Mouse (Mus musculus) lung, postnatal 0 days (tissue): ENCODE measurements around the gene Skiv2l. TPM values are rescaled to one million over a fixed set of nuclear protein-coding genes. Genes with fewer than 3 reads are reported as not detected.

Experiments
- ATAC-seq: fragments of 200-750 bp; cut with Nextera tagmentation; 2 replicates; pipeline ENCODE4 v1.8.0; 2017; ENCODE audit warnings: moderate library complexity
- DNase-seq: peaks from one replicate; pipeline ENCODE4 v3.0.0-alpha.2; 2016; ENCODE audit warnings: low spot score
- H3K27ac ChIP-seq: fragments of 300-500 bp; sonication (generic); 2 replicates; pipeline ENCODE4 v1.5.1; 2014; ENCODE audit warnings: antibody characterized with exemption, mild to moderate bottlenecking, low read length, mixed read lengths
- H3K27me3 ChIP-seq: fragments of 300-500 bp; sonication (generic); replicated peaks from 2 replicates; pipeline ENCODE4 v1.6.1; 2014; ENCODE audit warnings: low read length, mixed read lengths; ENCODE audit not compliant: insufficient read depth
- H3K36me3 ChIP-seq: fragments of 300-500 bp; sonication (generic); 2 replicates; pipeline ENCODE4 v1.6.1; 2014; ENCODE audit warnings: low read length, mixed read lengths; ENCODE audit not compliant: insufficient read depth
- H3K4me1 ChIP-seq: fragments of 300-500 bp; sonication (generic); 2 replicates; pipeline ENCODE4 v1.6.1; 2014; ENCODE audit warnings: antibody characterized with exemption, low read depth, low read length, mixed read lengths; ENCODE audit not compliant: insufficient read depth
- H3K4me2 ChIP-seq: fragments of 300-500 bp; sonication (generic); replicated peaks from 2 replicates; pipeline ENCODE4 v1.6.1; 2014; ENCODE audit warnings: low read depth, mild to moderate bottlenecking, low read length, moderate library complexity, mixed read lengths
- H3K4me3 ChIP-seq: fragments of 300-500 bp; sonication (generic); 2 replicates; pipeline ENCODE4 v1.5.1; 2014; ENCODE audit warnings: low read depth, low read length
- H3K9ac ChIP-seq: fragments of 300-500 bp; sonication (generic); replicated peaks from 2 replicates; pipeline ENCODE4 v1.6.1; 2014; ENCODE audit warnings: low read depth, mild to moderate bottlenecking
- H3K9me3 ChIP-seq: fragments of 300-500 bp; sonication (generic); 2 replicates; pipeline ENCODE4 v1.6.1; 2016; ENCODE audit warnings: low read length, mixed read lengths
- CTCF ChIP-seq: IDR thresholded peaks from 2 replicates; pipeline ENCODE4 v1.5.1; 2016; ENCODE audit warnings: antibody characterized with exemption, mild to moderate bottlenecking
- EP300 ChIP-seq: IDR thresholded peaks from 2 replicates; pipeline ENCODE4 v1.6.1; 2016; ENCODE audit warnings: antibody characterized with exemption, mild to moderate bottlenecking, control low read depth
- WGBS: fragments of 180-500 bp; shearing (Covaris S2); extraction: QIAGEN DNeasy Blood & Tissue Kit; methylation state at CpG from one replicate; pipeline ENCODE4 v1.1.7; 2014; 5-methylcytosine and 5-hydroxymethylcytosine counted together
- polyA plus RNA-seq: library from polyadenylated mRNA; unstranded; fragments of >200 nt; fragmentation: Nextera tagmentation; extraction: Ambion mirVana; gene quantifications from 2 replicates; pipeline ENCODE4 v1.2.1, GENCODE M21; 2015

Gene Skiv2l
- polyA plus RNA-seq, 1 experiment from 2014 or later, result 30.6 TPM

GRCm38 (mm10) chr17:34847192-34847591 is 2.8 kb downstream of the Skiv2l start:
- ATAC-seq (no peak), DNase-seq (no peak)
- Histone ChIP-seq H3K27me3 (no peaks in the 10 kb centered on the region), H3K27ac (no peak overlapping the region), H3K9ac (no peak overlapping the region), H3K4me2 (no peak overlapping the region), H3K9me3 (no peaks in the 10 kb centered on the region), H3K4me3 (no peak overlapping the region), H3K4me1 (peaks cover 7% of the 10 kb centered on the region), H3K36me3 (peaks cover 25% of the 10 kb centered on the region)
- WGBS, result 86% methylated on average over 6 of the region's 6 CpGs
- TF ChIP-seq CTCF (no peak), EP300 (no peak)

DNA sequence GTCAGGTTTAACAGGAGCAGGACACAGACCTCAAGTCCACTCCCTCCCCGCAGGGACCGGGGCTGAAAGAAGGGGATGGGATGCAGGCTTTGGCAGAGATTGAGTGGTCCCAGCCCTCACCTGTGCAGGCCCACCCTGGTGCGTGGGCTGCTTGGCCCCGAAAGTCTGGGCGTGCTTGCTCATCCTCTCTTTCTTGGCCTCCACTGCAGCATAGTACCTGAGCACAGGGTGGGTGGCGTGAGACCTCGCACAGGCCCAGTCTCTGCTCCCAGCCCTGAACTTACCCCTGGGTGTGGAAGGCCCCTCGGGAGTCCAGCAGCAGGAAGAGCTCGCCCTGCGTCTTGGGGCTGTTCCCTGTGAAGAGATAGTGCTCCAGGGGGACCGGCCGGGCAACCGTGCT is 5.1 kb downstream of the Skiv2l start:
- no peaks in the 10 kb centered on the region for H3K9me3 ChIP-seq
- H3K27me3 ChIP-seq, result no peaks in the 10 kb centered on the region
- H3K36me3 ChIP-seq, result peaks cover 25% of the 10 kb centered on the region
- H3K4me2 ChIP-seq, result no peak overlapping the region
- H3K27ac ChIP-seq, result no peak overlapping the region
- 91% methylated on average over 13 of the region's 13 CpGs for WGBS
- no peak overlapping the region for H3K4me3 ChIP-seq
- no peaks in the 10 kb centered on the region for H3K4me1 ChIP-seq
- DNase-seq (no peak), ATAC-seq (no peak)
- TF ChIP-seq EP300 (no peak), CTCF (no peak)
- no peak overlapping the region for H3K9ac ChIP-seq

DNA sequence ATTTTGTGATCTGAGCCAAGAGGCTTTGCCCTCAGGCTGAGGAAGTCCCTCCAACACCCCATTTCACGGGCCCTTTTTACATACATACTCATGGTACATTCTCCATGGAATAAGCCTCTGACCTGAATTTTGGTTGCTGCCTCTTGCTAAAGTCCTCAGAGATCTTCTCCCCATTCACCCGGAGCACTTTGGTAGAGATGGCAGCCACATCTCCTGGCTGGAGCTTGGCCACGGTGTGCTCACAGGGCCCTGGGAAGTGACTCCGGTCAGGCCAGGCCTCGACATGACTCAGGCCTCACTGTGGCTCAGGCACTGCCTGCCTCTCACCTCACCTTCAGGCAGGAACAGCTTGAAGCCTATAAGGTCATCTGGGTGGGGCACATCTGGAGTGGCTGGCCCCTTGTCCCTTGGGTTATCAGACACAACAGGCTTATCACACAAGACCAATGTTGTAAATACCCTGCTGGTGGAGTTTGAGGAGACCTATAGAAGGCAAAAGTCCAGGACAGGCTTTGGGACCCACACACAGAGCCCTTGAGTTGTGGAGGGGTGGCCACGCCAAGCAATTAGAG is 9.2 kb downstream of the Skiv2l start:
- Histone ChIP-seq H3K9ac (no peak overlapping the region), H3K27ac (no peak overlapping the region), H3K4me3 (no peak overlapping the region), H3K27me3 (no peaks in the 10 kb centered on the region), H3K9me3 (no peaks in the 10 kb centered on the region), H3K4me2 (no peak overlapping the region), H3K4me1 (peaks cover 12% of the 10 kb centered on the region; the same call in 1 of the 2 replicates), H3K36me3 (peaks cover 11% of the 10 kb centered on the region)
- 83% methylated on average over 6 of the region's 6 CpGs for WGBS
- ATAC-seq (no peak), DNase-seq (no peak)
- TF ChIP-seq CTCF (no peak), EP300 (no peak)

DNA sequence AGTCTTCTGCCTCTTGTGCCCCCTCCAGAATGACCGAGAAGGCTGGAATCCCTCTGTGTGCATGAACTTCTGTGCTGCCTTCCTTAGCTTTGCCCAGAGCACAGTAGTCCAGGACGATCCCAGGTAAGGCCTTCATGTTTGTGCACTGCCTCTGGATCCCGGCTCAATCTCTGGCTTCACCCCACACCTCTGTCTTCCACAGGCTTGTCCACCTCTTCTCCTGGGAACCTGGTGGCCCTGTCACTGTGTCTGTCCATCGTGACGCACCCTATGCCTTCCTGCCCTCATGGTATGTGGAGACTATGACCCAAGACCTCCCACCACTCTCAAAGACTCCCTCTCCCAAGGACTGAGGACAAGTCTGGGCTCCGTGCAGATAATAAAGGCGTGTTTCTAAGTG is 11.2 kb downstream of the Skiv2l start:
- Histone ChIP-seq H3K27me3 (no peaks in the 10 kb centered on the region), H3K4me1 (peaks cover 12% of the 10 kb centered on the region; the same call in 1 of the 2 replicates), H3K9ac (no peak overlapping the region), H3K9me3 (no peaks in the 10 kb centered on the region), H3K4me2 (no peak overlapping the region), H3K36me3 (peaks cover 10% of the 10 kb centered on the region), H3K4me3 (no peak overlapping the region), H3K27ac (no peak overlapping the region)
- 85% methylated on average over 7 of the region's 7 CpGs for WGBS
- TF ChIP-seq CTCF (no peak), EP300 (no peak)
- ATAC-seq, result no peak
- DNase-seq, result no peak

GRCm38 (mm10) chr17:34837464-34838324 is 12.3 kb downstream of the Skiv2l start:
- peaks cover 6% of the 10 kb centered on the region for H3K36me3 ChIP-seq
- WGBS, result 36% methylated on average over 43 of the region's 43 CpGs
- H3K4me1 ChIP-seq, result peaks cover 12% of the 10 kb centered on the region; the same call in 1 of the 2 replicates
- no peaks in the 10 kb centered on the region for H3K9me3 ChIP-seq
- ATAC-seq, result no peak; the same call in 1 of the 2 replicates
- peak overlapping the region; percentile 77 for H3K4me3 ChIP-seq
- H3K9ac ChIP-seq, result peak overlapping the region; percentile 74
- no peak for DNase-seq
- TF ChIP-seq CTCF, result no peak
- no peak for TF ChIP-seq EP300
- peak overlapping the region; percentile 85 for H3K27ac ChIP-seq
- peak overlapping the region; percentile 91 for H3K4me2 ChIP-seq
- H3K27me3 ChIP-seq, result no peaks in the 10 kb centered on the region

GRCm38 (mm10) chr17:34836856-34837221 is 13.2 kb downstream of the Skiv2l start, which contains the start of the genes Stk19 and Dxo:
Stk19 (minus strand) TSS chr17:34836945.
Dxo (plus strand) TSS chr17:34837019.
- Histone ChIP-seq H3K4me1 (peaks cover 12% of the 10 kb centered on the region; the same call in 1 of the 2 replicates), H3K36me3 (peaks cover 6% of the 10 kb centered on the region), H3K4me3 (peak within 1 kb of the TSS; percentile 77), H3K9ac (peak within 1 kb of the TSS; percentile 74), H3K27ac (peak within 1 kb of the TSS; percentile 85), H3K27me3 (no peaks in the 10 kb centered on the region), H3K9me3 (no peaks in the 10 kb centered on the region), H3K4me2 (peak within 1 kb of the TSS; percentile 91)
- TF ChIP-seq EP300, result no peak
- no peak for TF ChIP-seq CTCF
- ATAC-seq, result peak; percentile 96
- peak; percentile 98 for DNase-seq
- WGBS, result under 1% methylated on average over 40 of the region's 40 CpGs
